Mouse (Mus musculus): ENCODE results near the gene Minos1. TPM values are rescaled to one million over a fixed set of nuclear protein-coding genes. Genes with fewer than 3 reads are reported as not detected.
A peak's percentile ranks its signal among the peaks of the same experiment; 100 is the strongest.

Minos1 gene
- polyA plus RNA-seq (2014; fragmentation: Nextera tagmentation; extraction: Ambion mirVana) = 415 and 417 TPM in 2 replicates

- H3K4me2 ChIP-seq (ENCODE audit: low read depth, low read length) = peak within 1 kb of the TSS; percentile 95
- H3K9ac ChIP-seq (replicated peaks; ENCODE audit: low read depth, low read length) = peak within 1 kb of the TSS; percentile 87
- H3K36me3 ChIP-seq (ENCODE audit: control insufficient read depth, insufficient read depth, low read length) = no peaks in the 10 kb centered on the region
- under 1% methylated on average over 56 of the region's 63 CpGs for WGBS
- H3K27me3 ChIP-seq (ENCODE audit: control insufficient read depth, insufficient read depth, low read length) = no peaks in the 10 kb centered on the region
- H3K27ac ChIP-seq (ENCODE audit: low read depth, low read length) = peak within 1 kb of the TSS; percentile 78
- peak; percentile 99 for ATAC-seq (ENCODE audit: low read depth)
- peak within 1 kb of the TSS; percentile 82 for H3K4me3 ChIP-seq (ENCODE audit: low read depth, low read length)
- peaks cover 19% of the 10 kb centered on the region for H3K4me1 ChIP-seq (ENCODE audit: control insufficient read depth, insufficient read depth, low read length)
- no peaks in the 10 kb centered on the region for H3K9me3 ChIP-seq (ENCODE audit: control insufficient read depth, low read length)
These were observed at the start of gene Minos1 for GRCm38 (mm10) chr4:139130701-139131549. Gene Minos1 (minus strand): TSS chr4:139131113.

GRCm38 (mm10) chr4:139179731-139180625 lies 49.1 kb upstream of the Minos1 start:
- no peaks in the 10 kb centered on the region for H3K36me3 ChIP-seq (ENCODE audit: control insufficient read depth, insufficient read depth, low read length)
- no peaks in the 10 kb centered on the region for H3K9me3 ChIP-seq (ENCODE audit: control insufficient read depth, low read length)
- H3K27me3 ChIP-seq (ENCODE audit: control insufficient read depth, insufficient read depth, low read length) = no peaks in the 10 kb centered on the region
- no peak overlapping the region for H3K9ac ChIP-seq (replicated peaks; ENCODE audit: low read depth, low read length)
- H3K4me3 ChIP-seq (ENCODE audit: low read depth, low read length) = no peak overlapping the region
- no peaks in the 10 kb centered on the region for H3K4me1 ChIP-seq (ENCODE audit: control insufficient read depth, insufficient read depth, low read length)
- H3K4me2 ChIP-seq (ENCODE audit: low read depth, low read length) = no peak overlapping the region
- WGBS = 89% methylated on average over 17 of the region's 17 CpGs
- ATAC-seq (ENCODE audit: low read depth) = no peak
- no peak overlapping the region for H3K27ac ChIP-seq (ENCODE audit: low read depth, low read length)

- no peak overlapping the region for H3K4me2 ChIP-seq (ENCODE audit: low read depth, low read length)
- H3K4me3 ChIP-seq (ENCODE audit: low read depth, low read length) = no peak overlapping the region
- H3K27ac ChIP-seq (ENCODE audit: low read depth, low read length) = no peak overlapping the region
- H3K27me3 ChIP-seq (ENCODE audit: control insufficient read depth, insufficient read depth, low read length) = no peaks in the 10 kb centered on the region
- H3K4me1 ChIP-seq (ENCODE audit: control insufficient read depth, insufficient read depth, low read length) = no peaks in the 10 kb centered on the region
- WGBS = 89% methylated on average over 2 of the region's 2 CpGs
- H3K36me3 ChIP-seq (ENCODE audit: control insufficient read depth, insufficient read depth, low read length) = no peaks in the 10 kb centered on the region
- H3K9me3 ChIP-seq (ENCODE audit: control insufficient read depth, low read length) = no peaks in the 10 kb centered on the region
- no peak overlapping the region for H3K9ac ChIP-seq (replicated peaks; ENCODE audit: low read depth, low read length)
- no peak for ATAC-seq (ENCODE audit: low read depth)
These were observed 48.3 kb upstream of the Minos1 start for GRCm38 (mm10) chr4:139179218-139179617.

- WGBS = 94% methylated on average over 11 of the region's 11 CpGs
- Histone ChIP-seq H3K9me3 (ENCODE audit: control insufficient read depth, low read length) (no peaks in the 10 kb centered on the region), H3K27me3 (ENCODE audit: control insufficient read depth, insufficient read depth, low read length) (no peaks in the 10 kb centered on the region), H3K9ac (replicated peaks; ENCODE audit: low read depth, low read length) (no peak overlapping the region), H3K4me2 (ENCODE audit: low read depth, low read length) (no peak overlapping the region), H3K4me1 (ENCODE audit: control insufficient read depth, insufficient read depth, low read length) (no peaks in the 10 kb centered on the region), H3K4me3 (ENCODE audit: low read depth, low read length) (no peak overlapping the region), H3K27ac (ENCODE audit: low read depth, low read length) (no peak overlapping the region), H3K36me3 (ENCODE audit: control insufficient read depth, insufficient read depth, low read length) (no peaks in the 10 kb centered on the region)
- no peak for ATAC-seq (ENCODE audit: low read depth)
These were observed 47.5 kb upstream of the Minos1 start for GRCm38 (mm10) chr4:139178377-139178776.

DNA sequence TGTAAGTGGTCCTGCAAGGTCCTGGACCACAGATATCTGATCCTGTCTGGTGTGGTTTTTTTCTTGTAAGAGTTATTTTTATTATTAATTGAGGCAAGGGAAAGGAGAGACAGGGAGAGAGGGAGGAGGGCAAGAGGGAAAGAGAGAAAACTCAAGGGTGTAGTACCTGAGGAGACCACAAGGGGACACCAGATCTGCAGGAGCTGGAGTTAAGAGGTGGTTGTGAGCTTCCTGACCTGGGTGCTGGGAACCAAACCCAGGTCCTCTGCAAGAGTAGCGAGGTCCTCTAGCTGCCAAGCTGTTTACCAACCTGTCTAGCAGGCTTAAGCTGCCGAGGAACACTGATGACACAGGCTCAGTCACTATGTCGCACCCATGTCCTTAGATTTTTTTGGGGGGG lies 47.0 kb upstream of the Minos1 start:
- H3K27me3 ChIP-seq (ENCODE audit: control insufficient read depth, insufficient read depth, low read length) = no peaks in the 10 kb centered on the region
- no peaks in the 10 kb centered on the region for H3K36me3 ChIP-seq (ENCODE audit: control insufficient read depth, insufficient read depth, low read length)
- no peak overlapping the region for H3K9ac ChIP-seq (replicated peaks; ENCODE audit: low read depth, low read length)
- 97% methylated on average over 3 of the region's 3 CpGs for WGBS
- H3K4me2 ChIP-seq (ENCODE audit: low read depth, low read length) = no peak overlapping the region
- H3K9me3 ChIP-seq (ENCODE audit: control insufficient read depth, low read length) = no peaks in the 10 kb centered on the region
- H3K4me3 ChIP-seq (ENCODE audit: low read depth, low read length) = no peak overlapping the region
- no peak overlapping the region for H3K27ac ChIP-seq (ENCODE audit: low read depth, low read length)
- no peak for ATAC-seq (ENCODE audit: low read depth)
- H3K4me1 ChIP-seq (ENCODE audit: control insufficient read depth, insufficient read depth, low read length) = no peaks in the 10 kb centered on the region

DNA sequence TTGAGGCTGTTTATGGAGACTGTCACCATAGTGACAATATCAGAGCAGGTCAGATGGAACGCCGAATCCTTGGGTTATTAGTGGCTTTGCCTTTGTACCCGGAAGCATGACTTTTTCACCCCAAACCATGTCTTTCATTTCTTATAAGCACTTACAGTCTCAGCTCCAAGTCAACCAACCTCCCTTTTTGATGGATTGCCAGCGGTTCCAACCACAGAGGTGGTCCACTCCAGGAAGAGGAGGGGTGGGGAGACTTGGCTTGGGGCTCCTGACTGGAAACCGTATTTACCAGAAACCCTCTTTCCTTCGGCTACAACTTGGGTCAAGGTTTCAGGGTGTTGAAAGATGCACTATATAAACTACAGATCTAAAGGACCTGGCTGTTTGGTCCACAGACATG lies 45.1 kb upstream of the Minos1 start:
- ATAC-seq (ENCODE audit: low read depth) = no peak
- H3K4me2 ChIP-seq (ENCODE audit: low read depth, low read length) = no peak overlapping the region
- no peak overlapping the region for H3K27ac ChIP-seq (ENCODE audit: low read depth, low read length)
- H3K36me3 ChIP-seq (ENCODE audit: control insufficient read depth, insufficient read depth, low read length) = no peaks in the 10 kb centered on the region
- 61% methylated on average over 6 of the region's 6 CpGs for WGBS
- H3K4me3 ChIP-seq (ENCODE audit: low read depth, low read length) = no peak overlapping the region
- H3K27me3 ChIP-seq (ENCODE audit: control insufficient read depth, insufficient read depth, low read length) = no peaks in the 10 kb centered on the region
- no peak overlapping the region for H3K9ac ChIP-seq (replicated peaks; ENCODE audit: low read depth, low read length)
- no peaks in the 10 kb centered on the region for H3K4me1 ChIP-seq (ENCODE audit: control insufficient read depth, insufficient read depth, low read length)
- no peaks in the 10 kb centered on the region for H3K9me3 ChIP-seq (ENCODE audit: control insufficient read depth, low read length)

DNA sequence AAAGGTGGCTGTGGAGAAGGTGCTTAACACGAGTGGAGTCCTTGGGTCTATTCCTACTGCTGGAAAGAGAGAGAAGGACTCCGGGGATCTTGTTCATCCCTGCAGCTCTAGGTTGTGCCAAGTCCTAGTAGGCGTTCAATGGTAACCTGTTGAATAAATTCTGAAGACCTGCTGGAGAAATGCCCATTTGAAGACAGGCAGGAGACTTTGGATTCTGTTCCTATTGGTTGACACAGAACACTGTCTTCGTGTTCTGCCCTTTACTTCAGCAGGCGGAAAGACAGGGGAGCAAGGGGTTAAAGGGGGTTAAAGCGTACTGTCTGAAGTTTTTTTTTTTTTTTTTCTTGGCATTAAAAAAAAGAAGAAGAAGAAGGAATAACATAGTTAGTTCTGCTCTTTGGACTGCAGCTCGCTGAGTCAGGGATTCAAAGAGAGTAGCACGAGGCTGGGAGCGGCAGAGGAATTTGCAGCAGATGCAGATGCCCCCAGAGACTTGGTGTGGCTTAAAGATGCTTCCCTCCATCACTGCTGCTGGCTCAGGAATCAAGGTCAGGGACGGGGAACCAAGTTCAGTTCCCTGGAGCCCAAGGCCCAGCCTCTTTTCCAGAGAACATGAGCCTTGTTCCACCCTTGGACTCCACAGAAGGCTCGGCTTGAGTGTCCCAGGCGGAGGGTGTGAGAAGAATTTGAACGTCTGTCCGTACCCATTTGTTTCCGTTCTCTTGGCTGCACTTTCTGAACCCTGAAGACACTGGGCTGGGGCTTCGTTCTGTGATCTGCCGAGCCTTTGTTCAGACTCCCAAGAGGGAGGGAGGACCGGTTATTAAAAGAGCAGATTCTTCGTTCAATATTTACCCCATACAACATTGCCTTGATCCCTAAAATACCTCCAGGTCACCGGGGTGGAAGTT lies 44.4 kb upstream of the Minos1 start:
- Histone ChIP-seq H3K9ac (replicated peaks; ENCODE audit: low read depth, low read length) (no peak overlapping the region), H3K4me1 (ENCODE audit: control insufficient read depth, insufficient read depth, low read length) (no peaks in the 10 kb centered on the region), H3K9me3 (ENCODE audit: control insufficient read depth, low read length) (no peaks in the 10 kb centered on the region), H3K4me2 (ENCODE audit: low read depth, low read length) (no peak overlapping the region), H3K27ac (ENCODE audit: low read depth, low read length) (no peak overlapping the region), H3K4me3 (ENCODE audit: low read depth, low read length) (no peak overlapping the region), H3K36me3 (ENCODE audit: control insufficient read depth, insufficient read depth, low read length) (no peaks in the 10 kb centered on the region), H3K27me3 (ENCODE audit: control insufficient read depth, insufficient read depth, low read length) (no peaks in the 10 kb centered on the region)
- ATAC-seq (ENCODE audit: low read depth) = no peak
- 64% methylated on average over 20 of the region's 20 CpGs for WGBS

DNA sequence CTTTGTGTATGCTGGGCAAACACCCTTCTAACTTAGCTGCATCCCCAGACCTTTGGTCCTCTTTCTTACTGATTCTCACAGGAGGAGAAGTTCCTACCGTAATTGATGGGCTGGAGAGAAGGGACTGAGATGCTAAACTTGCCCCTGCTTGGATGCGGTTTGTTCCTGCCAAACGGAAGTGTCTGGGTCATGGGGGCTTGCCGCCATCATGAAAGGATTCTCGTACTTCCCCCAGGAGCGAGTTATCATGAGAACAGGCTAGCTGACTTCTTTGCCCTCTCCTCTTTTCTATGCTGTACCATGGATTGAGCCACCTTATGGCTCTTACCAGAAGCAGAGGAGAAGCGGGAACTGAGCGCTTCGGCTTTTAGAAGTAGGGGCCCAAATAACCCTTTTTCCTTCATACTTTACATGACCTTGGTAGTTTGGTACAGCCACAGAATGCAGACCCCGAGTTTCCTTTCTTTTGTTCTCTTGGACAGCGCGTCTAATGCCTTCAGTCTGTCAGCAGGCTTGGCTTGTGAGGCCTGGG lies 38.9 kb upstream of the Minos1 start:
- WGBS = 65% methylated on average over 12 of the region's 12 CpGs

More for the DNA sequence above, 38.9 kb upstream of the Minos1 start:
- Histone ChIP-seq H3K4me2 (ENCODE audit: low read depth, low read length) (no peak overlapping the region), H3K36me3 (ENCODE audit: control insufficient read depth, insufficient read depth, low read length) (no peaks in the 10 kb centered on the region), H3K27me3 (ENCODE audit: control insufficient read depth, insufficient read depth, low read length) (no peaks in the 10 kb centered on the region), H3K4me3 (ENCODE audit: low read depth, low read length) (no peak overlapping the region), H3K4me1 (ENCODE audit: control insufficient read depth, insufficient read depth, low read length) (no peaks in the 10 kb centered on the region), H3K9ac (replicated peaks; ENCODE audit: low read depth, low read length) (no peak overlapping the region), H3K27ac (ENCODE audit: low read depth, low read length) (no peak overlapping the region), H3K9me3 (ENCODE audit: control insufficient read depth, low read length) (no peaks in the 10 kb centered on the region)
- no peak for ATAC-seq (ENCODE audit: low read depth)

Measured in neural tube, embryonic 14.5 days (tissue).